Mouse (Mus musculus) left cerebral cortex, adult 6 months (tissue): Measurements from ENCODE around the gene Ccdc47. TPM values are rescaled to one million over a fixed set of nuclear protein-coding genes. Genes with fewer than 3 reads are reported as not detected.

ENCODE experiments used
- long read RNA-seq, 2 experiments: library from polyadenylated mRNA; unstranded; transcript quantifications; one replicate each; pipeline ENCODE4 v2.0.0; 2019 to 2020
- polyA plus RNA-seq: library from polyadenylated mRNA; unstranded; fragments of <200 nt; fragmentation: Nextera tagmentation; gene quantifications from 2 replicates; pipeline ENCODE4 v1.2.3, GENCODE M21; 2021

Gene Ccdc47
- polyA plus RNA-seq, result 38.3 and 50.3 TPM in 2 replicates
- long read RNA-seq, experiment 1, full-length matches to known transcripts, result 279 of 341 reads
- long read RNA-seq, experiment 1, partial matches to known transcripts, result 51 of 341 reads
- long read RNA-seq, experiment 1, other reads (novel, unspliced or antisense), result 11 of 341 reads
- long read RNA-seq, experiment 2, full-length matches to known transcripts, result 70 of 112 reads
- long read RNA-seq, experiment 2, partial matches to known transcripts, result 33 of 112 reads
- long read RNA-seq, experiment 2, other reads (novel, unspliced or antisense), result 9 of 112 reads

DNA sequence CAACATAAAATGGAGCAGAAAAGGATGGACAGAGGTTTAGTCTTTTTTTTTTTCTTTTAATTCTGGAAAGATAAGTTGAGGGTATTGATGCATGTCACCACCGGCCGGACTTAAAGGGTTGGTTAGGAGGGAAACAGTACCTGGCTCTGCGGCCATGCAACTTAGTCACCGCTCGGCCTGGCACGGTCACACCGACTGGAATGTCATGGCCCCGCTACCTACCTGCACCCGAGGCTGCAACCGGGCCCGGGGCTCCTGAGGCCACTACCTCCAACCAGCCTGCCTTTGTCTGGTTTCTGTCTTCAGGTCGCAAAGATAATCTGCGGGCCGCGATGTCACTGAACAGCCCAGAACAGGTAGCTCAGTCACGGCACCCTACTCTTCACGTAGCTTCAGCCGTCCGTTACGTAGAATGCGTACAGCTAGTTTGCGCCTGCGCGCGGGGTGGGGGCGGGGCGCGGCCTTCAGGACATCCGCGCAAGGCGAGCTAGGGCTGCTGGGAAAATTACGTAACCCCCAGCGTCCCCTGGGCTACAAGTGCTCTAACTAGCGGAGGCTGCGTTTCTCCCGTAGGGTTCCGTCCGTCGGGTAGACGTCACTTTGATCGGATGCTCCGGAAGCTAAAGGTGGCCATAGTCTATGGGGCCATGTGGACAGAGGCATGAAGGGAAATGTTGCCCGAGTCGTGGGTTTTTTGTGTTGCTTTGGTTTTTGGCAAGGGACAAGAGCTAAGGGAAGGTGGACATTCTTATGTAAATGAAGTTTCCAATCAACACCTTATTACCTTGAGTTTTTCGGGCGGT lies at the start of gene Ccdc47:
Gene Ccdc47, minus strand, starts transcription at position 418 of the 803 bp plus-strand sequence.

DNA sequence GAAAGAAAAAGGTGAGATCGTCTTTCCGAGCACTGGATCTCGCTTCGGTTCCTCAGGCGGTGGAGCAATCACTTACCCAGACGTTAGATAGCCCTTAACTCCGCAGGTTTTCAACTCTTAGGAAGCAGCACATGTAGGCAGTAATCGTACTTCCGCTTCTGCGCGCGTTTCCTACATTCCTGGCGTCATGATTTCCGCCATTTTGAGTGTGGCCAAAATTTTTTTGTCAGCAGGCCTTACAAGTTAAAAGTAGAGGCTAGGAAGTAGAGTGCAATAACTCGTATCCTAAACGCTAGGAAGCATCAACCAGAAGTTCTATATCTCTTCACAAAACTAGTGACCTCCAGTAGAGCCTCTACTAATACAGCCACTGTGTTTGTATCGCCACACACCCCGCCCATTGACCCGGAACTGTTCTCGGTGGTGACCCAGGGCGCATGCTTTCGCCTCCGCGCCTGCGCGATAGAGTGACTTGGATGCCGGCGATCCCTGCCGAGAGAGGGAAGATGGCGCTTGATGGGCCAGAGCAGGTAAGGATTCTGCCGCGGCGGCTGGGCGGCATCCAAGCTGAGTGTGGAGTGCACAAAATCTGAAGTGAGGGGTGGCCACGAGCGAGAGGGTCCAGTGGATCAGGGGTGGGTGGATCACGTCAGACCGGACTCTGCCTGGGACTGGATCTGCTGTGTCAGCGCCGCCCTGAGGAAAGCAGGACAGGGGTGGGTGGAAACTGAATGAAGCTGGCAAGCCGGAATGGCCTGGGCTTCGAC lies 39.7 kb upstream of the Ccdc47 start, which contains the start of the genes Ftsj3 and Psmc5:
Gene Ftsj3, minus strand, starts transcription at position 395 of the 767 bp plus-strand sequence.
Gene Psmc5, plus strand, starts transcription at position 470 of the 767 bp plus-strand sequence.

DNA sequence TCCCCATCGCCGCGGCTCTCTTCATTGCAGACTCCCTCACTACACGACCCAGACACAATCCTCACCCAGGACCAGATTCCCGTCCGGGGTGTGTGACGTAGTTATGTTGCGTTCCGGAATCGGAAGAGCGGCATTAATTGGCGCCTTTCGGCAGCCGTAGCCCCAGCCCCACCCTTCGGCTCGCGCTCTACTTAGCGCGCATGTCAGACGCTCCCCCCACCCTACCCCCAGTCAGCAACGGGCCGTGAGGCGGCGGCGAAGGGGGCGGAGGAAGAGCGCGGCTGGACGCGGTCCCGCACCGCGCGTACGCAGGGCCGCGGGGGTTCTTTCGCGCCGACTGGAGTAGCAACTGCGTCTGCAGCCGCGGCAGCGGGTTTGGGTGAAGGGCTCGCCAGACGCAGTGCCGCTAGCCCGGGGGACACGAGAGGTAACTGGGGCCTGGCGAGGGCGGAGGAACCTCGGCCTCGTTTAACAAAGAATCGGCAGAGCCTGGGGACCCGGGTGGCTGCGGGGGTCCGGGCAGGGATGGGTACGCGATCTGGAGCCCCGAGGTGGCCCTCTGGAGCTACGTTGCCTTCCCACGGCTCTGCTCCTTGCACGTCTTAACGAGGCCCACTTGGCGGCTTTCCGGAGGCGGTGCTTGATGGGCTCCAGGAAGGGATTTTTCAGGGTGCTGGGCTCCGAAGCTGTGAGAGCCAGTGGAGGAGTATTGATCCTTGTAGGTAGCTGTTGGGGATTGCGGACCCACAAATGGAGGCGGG lies 766 bp upstream of the Ccdc47 start, which contains the start of gene Ddx42:
Gene Ddx42, plus strand, starts transcription at position 197 of the 761 bp plus-strand sequence.

DNA sequence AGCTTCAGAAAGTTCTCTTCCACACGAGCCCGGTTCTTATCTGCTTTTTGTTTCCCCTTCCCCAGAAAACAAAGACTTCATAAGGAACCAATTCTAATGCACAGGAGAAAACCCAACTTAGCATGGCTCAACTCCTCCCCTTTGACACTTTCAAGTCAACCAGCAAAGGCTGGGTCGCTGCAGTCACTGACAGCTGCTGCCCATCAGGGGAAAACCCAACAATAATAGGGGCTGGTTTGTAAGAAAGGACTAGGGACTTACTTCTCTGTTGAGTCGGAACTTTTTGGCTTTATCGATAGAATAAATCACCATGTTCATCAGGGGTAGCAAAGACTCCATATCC lies 14.1 kb downstream of the Ccdc47 start, which contains the start of gene Strada:
Gene Strada, minus strand, starts transcription at position 46 of the 343 bp plus-strand sequence.

DNA sequence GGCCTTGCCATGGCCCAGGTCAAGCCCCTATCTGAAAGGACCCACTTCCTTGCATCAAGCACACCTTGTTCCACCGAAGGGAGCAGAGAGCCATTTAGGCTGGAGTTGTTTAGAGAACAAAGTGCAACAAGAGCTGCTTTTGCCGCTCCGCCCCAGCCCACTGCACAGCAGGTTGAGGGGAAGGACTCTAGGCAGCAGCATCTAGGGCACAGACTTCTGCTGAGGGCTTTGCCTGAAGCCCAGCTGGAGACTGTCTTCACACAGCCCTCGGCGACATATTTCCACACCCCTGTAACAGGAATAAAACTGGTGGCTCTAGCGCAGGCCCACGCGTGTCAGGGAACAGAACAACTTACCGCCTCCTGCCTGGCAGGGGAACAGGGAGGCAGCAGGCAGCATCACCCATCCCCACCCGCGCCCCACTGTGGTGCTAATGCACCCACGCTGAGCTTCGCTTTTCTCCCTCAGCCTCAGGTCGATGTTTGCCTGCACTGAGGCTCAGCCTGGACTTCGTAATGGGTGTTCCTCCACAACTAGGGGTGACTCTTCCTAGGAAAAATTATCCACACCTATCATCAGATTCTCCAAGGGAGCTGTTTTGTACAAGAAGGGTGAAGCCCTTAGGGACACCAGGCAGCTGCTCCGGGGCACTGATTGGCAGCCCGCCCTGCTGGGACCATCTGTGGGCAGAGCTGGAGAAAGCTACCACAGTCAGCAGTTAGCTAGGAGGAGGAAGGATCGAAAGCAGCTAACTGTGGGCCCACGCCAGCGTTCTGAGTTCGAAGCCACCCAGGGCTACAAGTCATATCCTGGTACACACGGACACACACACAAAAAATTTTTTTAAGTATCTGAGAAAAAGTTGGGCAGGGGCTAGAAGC lies 55.1 kb downstream of the Ccdc47 start, which contains the start of the genes Gm10840 and Limd2:
Gene Gm10840, plus strand, starts transcription at position 10 of the 881 bp plus-strand sequence.
Gene Limd2, minus strand, starts transcription at position 20 of the 881 bp plus-strand sequence.

Other genes with a start within 250 kb of the Ccdc47 start
- gene Ace, start 248.4 kb downstream of the Ccdc47 start, polyA plus RNA-seq, result 1.5 and 2.1 TPM in 2 replicates
- gene Ace3, start 221.7 kb downstream of the Ccdc47 start, polyA plus RNA-seq, result not detected in 2 replicates
- gene Kcnh6, start 208.2 kb downstream of the Ccdc47 start, polyA plus RNA-seq, result 0.92 and 1.1 TPM in 2 replicates
- 54.8 and 86.4 TPM in 2 replicates for gene Dcaf7, start 179.5 kb downstream of the Ccdc47 start, polyA plus RNA-seq
- 5.3 and 5.8 TPM in 2 replicates for gene Taco1, start 150.3 kb downstream of the Ccdc47 start, polyA plus RNA-seq
- gene Map3k3, start 131.7 kb downstream of the Ccdc47 start, polyA plus RNA-seq, result 1.2 and 1.7 TPM in 2 replicates
- gene Gm10840, start 55.5 kb downstream of the Ccdc47 start, polyA plus RNA-seq, result 1.2 and 1.3 TPM in 2 replicates
- gene Limd2, start 55.5 kb downstream of the Ccdc47 start, polyA plus RNA-seq, result 118 and 131 TPM in 2 replicates
- gene Strada, start 14.2 kb downstream of the Ccdc47 start, polyA plus RNA-seq, result 10.1 and 14.2 TPM in 2 replicates
- 20.1 and 21.6 TPM in 2 replicates for gene Ddx42, start 582 bp upstream of the Ccdc47 start, polyA plus RNA-seq
- 7.4 TPM in 2 replicates for gene Ftsj3, start 39.7 kb upstream of the Ccdc47 start, polyA plus RNA-seq
- 497 and 551 TPM in 2 replicates for gene Psmc5, start 39.8 kb upstream of the Ccdc47 start, polyA plus RNA-seq
- 1.1 and 6.7 TPM in 2 replicates for gene Smarcd2, start 56.6 kb upstream of the Ccdc47 start, polyA plus RNA-seq
- gene Tcam1, start 60.3 kb upstream of the Ccdc47 start, polyA plus RNA-seq, result 0.04 TPM in 1 of 2 replicates, not detected in the other
- not detected in 2 replicates for gene Gh, start 85.5 kb upstream of the Ccdc47 start, polyA plus RNA-seq
- 0.79 and 1.1 TPM in 2 replicates for gene Cd79b, start 98.4 kb upstream of the Ccdc47 start, polyA plus RNA-seq
- gene Scn4a, start 136.9 kb upstream of the Ccdc47 start, polyA plus RNA-seq, result not detected in 2 replicates
- 0.14 TPM in 1 of 2 replicates, not detected in the other for gene Prr29, start 149.1 kb upstream of the Ccdc47 start, polyA plus RNA-seq
- gene Icam2, start 171.7 kb upstream of the Ccdc47 start, polyA plus RNA-seq, result 4.0 and 5.3 TPM in 2 replicates